Mouse (Mus musculus): ENCODE measurements around the gene Ispd.

- TF ChIP-seq CTCF (IDR thresholded peaks at IDR 0.05; ENCODE audit: borderline replicate concordance, extremely low read depth, insufficient read depth, insufficient read length), result no peak
- no peak for TF ChIP-seq POLR2A (IDR thresholded peaks at IDR 0.05; ENCODE audit: borderline replicate concordance, extremely low read depth, insufficient read depth, insufficient read length, poor library complexity, severe bottlenecking)
Observed at GRCm38 (mm10) chr12:36360064-36360463, 21.2 kb upstream of the Ispd start.

All from brain, embryonic 14.5 days (tissue).